Comparison of ENCODE assay signal across 19 mouse cellular contexts in the genomic region with DNA sequence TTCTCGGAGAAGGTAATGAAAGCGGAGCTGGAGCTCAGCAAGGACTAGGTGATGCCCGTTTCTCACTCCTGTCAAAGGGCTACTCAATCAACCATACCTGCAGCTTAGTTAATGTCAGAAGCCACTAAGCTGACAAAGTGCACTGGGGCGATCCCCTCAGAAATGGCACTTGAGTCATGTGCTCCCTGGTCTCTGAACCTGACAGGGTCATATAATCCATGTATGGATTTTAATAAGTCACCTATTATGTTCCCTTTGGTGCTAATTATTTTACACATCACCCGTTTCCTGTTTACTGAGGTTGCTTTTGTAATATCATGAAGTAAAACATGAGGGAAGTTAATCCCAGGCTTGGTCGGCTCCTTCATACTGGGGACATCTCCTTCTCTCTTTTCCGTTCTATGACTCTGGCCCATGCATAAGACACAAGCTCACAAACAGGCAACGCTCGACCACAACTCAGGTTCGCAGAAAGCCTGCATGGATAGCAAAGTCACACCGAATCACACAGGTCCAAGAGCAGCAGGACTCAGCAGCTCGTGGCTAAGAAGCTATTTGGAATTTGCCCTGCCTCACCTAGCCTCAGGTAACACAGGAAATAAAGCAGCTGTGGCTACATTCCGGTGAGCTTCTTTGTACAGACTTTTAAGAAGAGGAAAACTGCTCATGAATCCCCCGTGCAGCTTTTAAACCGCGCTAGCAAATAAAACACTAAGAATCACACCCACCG.
A peak's percentile ranks its signal among the peaks of the same experiment; 100 is the strongest.
DNase-seq lines count a peak whose midpoint lies in the region; ATAC-seq and TF ChIP-seq lines count a peak whose summit lies in the region.
"Had no signal": no experiment of that assay in that cellular context is flagged by ENCODE, and none has a peak within 500 bp of the region (broad histone marks: within the 10 kb centered on the region; RNA-seq: fewer than 3 reads in every experiment).

No protein-coding gene starts in this region.

- no peak overlapping the region for H3K27ac ChIP-seq in kidney, embryonic 14.5 days (ENCODE audit: low read depth, low read length)
- no peak overlapping the region for H3K27ac ChIP-seq in intestine, embryonic 14.5 days (ENCODE audit: low read depth)
- H3K27ac ChIP-seq in intestine, postnatal 0 days (ENCODE audit: low read depth, low read length), result peak overlapping the region; percentile 90
- H3K27ac ChIP-seq in olfactory bulb, adult 2 months (ENCODE audit: insufficient read depth, low read depth, low read length), result 0 out of 2 replicates have a peak overlapping the region, but pooled peaks have one; percentile 42
- H3K27ac ChIP-seq: embryonic facial prominence, embryonic 12.5 days; forebrain, embryonic 13.5 days; lung, embryonic 15.5 days had no signal

- H3K9me3 ChIP-seq in kidney, embryonic 14.5 days (ENCODE audit: control insufficient read depth, low read length), result no peaks in the 10 kb centered on the region
- no peaks in the 10 kb centered on the region for H3K9me3 ChIP-seq in intestine, embryonic 14.5 days (ENCODE audit: control insufficient read depth, low read length)
- H3K9me3 ChIP-seq in intestine, postnatal 0 days (ENCODE audit: control insufficient read depth), result no peaks in the 10 kb centered on the region
- H3K9me3 ChIP-seq: embryonic facial prominence, embryonic 12.5 days; forebrain, embryonic 13.5 days; lung, embryonic 15.5 days had no signal

- 0 out of 2 replicates have a peak overlapping the region, but pooled peaks have one; percentile 5 for H3K4me2 ChIP-seq in kidney, embryonic 14.5 days (replicated peaks; ENCODE audit: low read depth, low read length)
- 0 out of 2 replicates have a peak overlapping the region, but pooled peaks have one; percentile 11 for H3K4me2 ChIP-seq in intestine, embryonic 14.5 days (ENCODE audit: low read length)
- peak overlapping the region; percentile 57 for H3K4me2 ChIP-seq in intestine, postnatal 0 days (replicated peaks; ENCODE audit: low read depth)
- H3K4me2 ChIP-seq: embryonic facial prominence, embryonic 12.5 days; forebrain, embryonic 13.5 days; heart, embryonic 11.5 days; lung, embryonic 15.5 days had no signal

- WGBS in kidney, embryonic 14.5 days, result 70% methylated on average over 17 of the region's 17 CpGs
- 80% methylated on average over 17 of the region's 17 CpGs for WGBS in intestine, embryonic 14.5 days
- 55% methylated on average over 17 of the region's 17 CpGs for WGBS in intestine, postnatal 0 days
- 62% methylated on average over 17 of the region's 17 CpGs for WGBS in olfactory bulb, adult 2 months

- H3K27me3 ChIP-seq in kidney, embryonic 14.5 days (ENCODE audit: control insufficient read depth, insufficient read depth, low read length), result no peaks in the 10 kb centered on the region
- H3K27me3 ChIP-seq in intestine, embryonic 14.5 days (replicated peaks; ENCODE audit: control insufficient read depth, insufficient read depth, low read length), result no peaks in the 10 kb centered on the region
- H3K27me3 ChIP-seq in intestine, postnatal 0 days (replicated peaks; ENCODE audit: control insufficient read depth, insufficient read depth, low read length), result no peaks in the 10 kb centered on the region
- H3K27me3 ChIP-seq: embryonic facial prominence, embryonic 12.5 days; forebrain, embryonic 13.5 days; lung, embryonic 15.5 days had no signal

- 0 out of 2 replicates have a peak, but pooled peaks cover 3% of the 10 kb centered on the region for H3K4me1 ChIP-seq in kidney, embryonic 14.5 days (ENCODE audit: control insufficient read depth, insufficient read depth, low read length)
- H3K4me1 ChIP-seq in intestine, embryonic 14.5 days (replicated peaks; ENCODE audit: control insufficient read depth, insufficient read depth, low read length), result no peaks in the 10 kb centered on the region
- 0 out of 2 replicates have a peak, but pooled peaks cover 3% of the 10 kb centered on the region for H3K4me1 ChIP-seq in intestine, postnatal 0 days (replicated peaks; ENCODE audit: control insufficient read depth, insufficient read depth, low read length)
- H3K4me1 ChIP-seq in olfactory bulb, adult 2 months (ENCODE audit: control insufficient read depth, insufficient read depth, low read length), result peaks cover 6% of the 10 kb centered on the region
- H3K4me1 ChIP-seq: embryonic facial prominence, embryonic 12.5 days had no signal

- no peak overlapping the region for H3K4me3 ChIP-seq in kidney, embryonic 14.5 days (ENCODE audit: low read length)
- H3K4me3 ChIP-seq in intestine, embryonic 14.5 days (ENCODE audit: low read depth, low read length), result no peak overlapping the region
- no peak overlapping the region for H3K4me3 ChIP-seq in intestine, postnatal 0 days (ENCODE audit: low read depth, low read length)
- no peak overlapping the region for H3K4me3 ChIP-seq in olfactory bulb, adult 2 months (ENCODE audit: insufficient read depth, low read depth, low read length)
- H3K4me3 ChIP-seq: embryonic facial prominence, embryonic 12.5 days; erythroblast, embryonic 14.5 days; forebrain, embryonic 13.5 days; lung, embryonic 15.5 days had no signal

- H3K36me3 ChIP-seq in kidney, embryonic 14.5 days (ENCODE audit: control insufficient read depth, insufficient read depth, low read length), result peaks cover 16% of the 10 kb centered on the region; the same call in 1 of the 2 replicates
- H3K36me3 ChIP-seq in intestine, embryonic 14.5 days (ENCODE audit: control insufficient read depth, insufficient read depth, low read length), result peaks cover 14% of the 10 kb centered on the region
- H3K36me3 ChIP-seq in intestine, postnatal 0 days (ENCODE audit: control insufficient read depth, insufficient read depth), result no peaks in the 10 kb centered on the region
- H3K36me3 ChIP-seq: embryonic facial prominence, embryonic 12.5 days; lung, embryonic 15.5 days had no signal

- no peak for DNase-seq in kidney, postnatal 4 days
- no peak for DNase-seq in intestine, embryonic 14.5 days (ENCODE audit: low spot score)
- DNase-seq in gastrocnemius, postnatal 14 days, result no peak
- no peak for DNase-seq in thymus, postnatal 0 days (ENCODE audit: low spot score)
- DNase-seq: adrenal gland, adult 8-10 months; cerebellum, adult 9-11 months; gastrocnemius, postnatal 25 days; kidney, postnatal 25 days; lung, postnatal 4 days; thymus, postnatal 25 days had no signal

- intact Hi-C loops in gastrocnemius, postnatal 14 days (cut with DNase I; ENCODE audit: low total_unique reads), result no loop called here

- no peak for TF ChIP-seq POLR2A in olfactory bulb, adult 2 months (IDR thresholded peaks at IDR 0.05; ENCODE audit: insufficient read depth, low read depth, low read length)

- H3K9ac ChIP-seq in kidney, embryonic 14.5 days (ENCODE audit: low read depth, low read length), result no peak overlapping the region
- H3K9ac ChIP-seq in intestine, embryonic 14.5 days (ENCODE audit: low read length), result no peak overlapping the region
- no peak overlapping the region for H3K9ac ChIP-seq in intestine, postnatal 0 days (ENCODE audit: low read depth, low read length)
- H3K9ac ChIP-seq: embryonic facial prominence, embryonic 12.5 days; forebrain, embryonic 13.5 days; lung, embryonic 15.5 days had no signal

- ATAC-seq in kidney, embryonic 14.5 days (ENCODE audit: low FRiP score, low TSS enrichment), result peak; percentile 53; the same call in 1 of the 2 replicates
- peak; percentile 61; the same call in 1 of the 2 replicates for ATAC-seq in intestine, embryonic 14.5 days (replicated peaks; ENCODE audit: low FRiP score, low TSS enrichment, low read depth)
- peak; percentile 99 for ATAC-seq in intestine, postnatal 0 days
- no peak for ATAC-seq in granulocyte monocyte progenitor cell, adult 5-6 weeks (replicated peaks; ENCODE audit: poor library complexity, severe bottlenecking)
- ATAC-seq: forebrain, embryonic 13.5 days had no signal

- TF ChIP-seq CTCF in intestine, postnatal 0 days (IDR thresholded peaks at IDR 0.05; ENCODE audit: low read depth), result no peak
- TF ChIP-seq CTCF in olfactory bulb, adult 2 months (IDR thresholded peaks at IDR 0.05; ENCODE audit: insufficient read depth, low read depth, low read length), result no peak

Comparison
In these comparisons a context has a peak if more than half of its experiments do, and no peak if none do; other contexts are left out.
1. H3K27ac ChIP-seq: peak in intestine, postnatal 0 days (single experiment) and olfactory bulb, adult 2 months (single experiment); none in kidney, embryonic 14.5 days (single experiment) and intestine, embryonic 14.5 days (single experiment).
2. H3K4me2 ChIP-seq: peak in every context shown above with its lines; median percentile 57 in intestine, postnatal 0 days; 11 in intestine, embryonic 14.5 days; 5 in kidney, embryonic 14.5 days.